Mouse (Mus musculus) cerebellum, adult 2 months (tissue): Measurements from ENCODE around the gene Ubqln5.

Experiments
- CTCF ChIP-seq: fragments of 200-500 bp; IDR thresholded peaks from 2 replicates; pipeline ENCODE4 v1.5.1; 2011; ENCODE audit warnings: low read depth, mild to moderate bottlenecking, control low read depth, low read length, moderate library complexity, borderline replicate concordance; ENCODE audit not compliant: insufficient read depth
- POLR2A ChIP-seq: fragments of 200-500 bp; IDR thresholded peaks from 2 replicates; pipeline ENCODE4 v1.6.1; 2011; ENCODE audit warnings: low read length, control low read depth, borderline replicate concordance; ENCODE audit not compliant: insufficient read depth

- no peak for TF ChIP-seq CTCF
- no peak for TF ChIP-seq POLR2A
These were observed at the start of gene Ubqln5 for GRCm38 (mm10) chr7:104129726-104130125.
